Mouse (Mus musculus): Measurements from ENCODE around the gene Smco1.

DNA sequence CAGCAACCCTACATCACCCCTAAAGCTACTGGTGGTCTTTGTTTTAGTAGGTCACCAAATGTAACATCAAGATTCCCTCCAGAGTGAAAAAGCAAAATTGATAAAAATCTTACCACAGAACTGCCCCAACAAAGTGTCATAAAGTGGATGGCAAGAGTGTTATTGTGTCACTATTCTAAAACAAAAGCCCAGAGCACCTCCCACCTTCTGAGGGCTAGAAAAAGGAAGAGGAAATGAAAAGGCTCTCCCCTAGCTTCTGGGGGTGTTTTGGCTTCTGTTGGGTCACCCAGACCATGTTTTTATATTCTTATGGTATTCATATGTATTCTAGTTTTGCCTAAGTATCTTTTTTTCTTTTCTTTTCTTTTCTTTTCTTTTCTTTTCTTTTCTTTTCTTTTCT lies 48.9 kb upstream of the Smco1 start:
- TF ChIP-seq CTCF (IDR thresholded peaks at IDR 0.05; ENCODE audit: low read depth, low read length) (no peak), POLR2A (IDR thresholded peaks at IDR 0.05; ENCODE audit: insufficient read depth, low read length) (no peak)
